Mouse (Mus musculus) embryonic facial prominence, embryonic 12.5 days (tissue): ENCODE data around the gene Tmem184a. TPM values are rescaled to one million over a fixed set of nuclear protein-coding genes. Genes with fewer than 3 reads are reported as not detected.

Experiments used
- ATAC-seq: fragments of 200-750 bp; cut with Nextera tagmentation; 2 replicates; pipeline ENCODE4 v1.8.0; 2017; ENCODE audit not compliant: insufficient number of reproducible peaks, insufficient read depth, low FRiP score, low TSS enrichment
- H3K27ac ChIP-seq: fragments of 300-500 bp; sonication (generic); 2 replicates; pipeline ENCODE4 v1.5.1; 2016; ENCODE audit warnings: mild to moderate bottlenecking
- H3K27me3 ChIP-seq: fragments of 300-500 bp; sonication (generic); 2 replicates; pipeline ENCODE4 v1.6.1; 2016; ENCODE audit warnings: mild to moderate bottlenecking, moderate library complexity
- H3K36me3 ChIP-seq: fragments of 300-500 bp; sonication (generic); 2 replicates; pipeline ENCODE4 v1.6.1; 2016; ENCODE audit warnings: mild to moderate bottlenecking
- H3K4me1 ChIP-seq: fragments of 300-500 bp; sonication (generic); 2 replicates; pipeline ENCODE4 v1.6.1; 2016
- H3K4me2 ChIP-seq: fragments of 300-500 bp; sonication (generic); replicated peaks from 2 replicates; pipeline ENCODE4 v1.6.1; 2016; ENCODE audit warnings: mild to moderate bottlenecking, moderate library complexity
- H3K4me3 ChIP-seq: fragments of 300-500 bp; sonication (generic); 2 replicates; pipeline ENCODE4 v1.5.1; 2016; ENCODE audit warnings: mild to moderate bottlenecking
- H3K9ac ChIP-seq: fragments of 300-500 bp; sonication (generic); 2 replicates; pipeline ENCODE4 v1.6.1; 2016; ENCODE audit warnings: mild to moderate bottlenecking, moderate library complexity
- H3K9me3 ChIP-seq: fragments of 300-500 bp; sonication (generic); 2 replicates; pipeline ENCODE4 v1.6.1; 2016; ENCODE audit warnings: mild to moderate bottlenecking, moderate library complexity
- WGBS: fragments of 180-500 bp; shearing (Covaris S2); methylation state at CpG from one replicate; pipeline ENCODE4 v1.1.7; 2016; 5-methylcytosine and 5-hydroxymethylcytosine counted together
- polyA plus RNA-seq: library from polyadenylated mRNA; unstranded; fragments of >200 nt; fragmentation: Nextera tagmentation; extraction: Ambion mirVana; gene quantifications from 2 replicates; pipeline ENCODE4 v1.2.1, GENCODE M21; 2016

Gene Tmem184a
- polyA plus RNA-seq, 1 experiment from 2014 or later: 1.8 TPM

GRCm38 (mm10) chr5:139812398-139813125, 7.2 kb downstream of the Tmem184a start:
- WGBS: 71% methylated on average over 20 of the region's 20 CpGs
- H3K27ac ChIP-seq: no peak overlapping the region
- H3K4me3 ChIP-seq: no peak overlapping the region
- no peaks in the 10 kb centered on the region for H3K36me3 ChIP-seq
- no peaks in the 10 kb centered on the region for H3K4me1 ChIP-seq
- no peak overlapping the region for H3K9ac ChIP-seq
- no peak for ATAC-seq
- peaks cover 34% of the 10 kb centered on the region for H3K27me3 ChIP-seq
- H3K9me3 ChIP-seq: no peaks in the 10 kb centered on the region
- H3K4me2 ChIP-seq: no peak overlapping the region

- Histone ChIP-seq H3K4me3 (no peak overlapping the region), H3K9ac (no peak overlapping the region), H3K4me1 (no peaks in the 10 kb centered on the region), H3K36me3 (no peaks in the 10 kb centered on the region), H3K27me3 (peaks cover 34% of the 10 kb centered on the region), H3K4me2 (no peak overlapping the region), H3K9me3 (no peaks in the 10 kb centered on the region), H3K27ac (no peak overlapping the region)
- whole genome bisulfite sequencing: 82% methylated on average over 15 of the region's 15 CpGs
- no peak for ATAC-seq
These were observed 7.9 kb downstream of the Tmem184a start for GRCm38 (mm10) chr5:139811677-139812397.

GRCm38 (mm10) chr5:139809397-139809796, 10.3 kb downstream of the Tmem184a start:
- Histone ChIP-seq H3K4me2 (no peak overlapping the region), H3K27me3 (peaks cover 26% of the 10 kb centered on the region), H3K4me1 (no peaks in the 10 kb centered on the region), H3K36me3 (no peaks in the 10 kb centered on the region), H3K27ac (no peak overlapping the region), H3K4me3 (no peak overlapping the region), H3K9ac (no peak overlapping the region), H3K9me3 (no peaks in the 10 kb centered on the region)
- 61% methylated on average over 4 of the region's 4 CpGs for WGBS
- ATAC-seq: no peak

GRCm38 (mm10) chr5:139805924-139806323, 13.8 kb downstream of the Tmem184a start:
- no peaks in the 10 kb centered on the region for H3K27me3 ChIP-seq
- no peak overlapping the region for H3K4me3 ChIP-seq
- 92% methylated on average over 8 of the region's 8 CpGs for WGBS
- ATAC-seq: no peak
- H3K27ac ChIP-seq: no peak overlapping the region
- no peak overlapping the region for H3K9ac ChIP-seq
- H3K4me2 ChIP-seq: no peak overlapping the region
- H3K36me3 ChIP-seq: peaks cover 4% of the 10 kb centered on the region; the same call in 1 of the 2 replicates
- peaks cover 9% of the 10 kb centered on the region for H3K4me1 ChIP-seq
- H3K9me3 ChIP-seq: no peaks in the 10 kb centered on the region

- Histone ChIP-seq H3K27me3 (no peaks in the 10 kb centered on the region), H3K4me1 (peaks cover 9% of the 10 kb centered on the region), H3K9me3 (no peaks in the 10 kb centered on the region), H3K36me3 (peaks cover 17% of the 10 kb centered on the region; the same call in 1 of the 2 replicates), H3K27ac (no peak overlapping the region), H3K4me2 (no peak overlapping the region), H3K9ac (no peak overlapping the region), H3K4me3 (no peak overlapping the region)
- WGBS: 89% methylated on average over 11 of the region's 11 CpGs
- no peak for ATAC-seq
These were observed 15.1 kb downstream of the Tmem184a start for GRCm38 (mm10) chr5:139804573-139805111.

- Histone ChIP-seq H3K4me3 (no peak overlapping the region), H3K36me3 (peaks cover 17% of the 10 kb centered on the region; the same call in 1 of the 2 replicates), H3K9me3 (no peaks in the 10 kb centered on the region), H3K9ac (no peak overlapping the region; the same call in 1 of the 2 replicates), H3K27me3 (no peaks in the 10 kb centered on the region), H3K4me2 (peak overlapping the region; percentile 23; the same call in 1 of the 2 replicates), H3K27ac (0 out of 2 replicates have a peak overlapping the region, but pooled peaks have one; percentile 12), H3K4me1 (peaks cover 9% of the 10 kb centered on the region)
- no peak for ATAC-seq
- 13% methylated on average over 6 of the region's 6 CpGs for WGBS
These were observed 15.6 kb downstream of the Tmem184a start for GRCm38 (mm10) chr5:139804107-139804551.

GRCm38 (mm10) chr5:139803601-139804102, 16.1 kb downstream of the Tmem184a start:
- peak overlapping the region; percentile 23 for H3K4me2 ChIP-seq
- WGBS: 8% methylated on average over 12 of the region's 12 CpGs
- no peaks in the 10 kb centered on the region for H3K9me3 ChIP-seq
- H3K4me1 ChIP-seq: peaks cover 9% of the 10 kb centered on the region
- peaks cover 17% of the 10 kb centered on the region; the same call in 1 of the 2 replicates for H3K36me3 ChIP-seq
- H3K27ac ChIP-seq: 0 out of 2 replicates have a peak overlapping the region, but pooled peaks have one; percentile 12
- no peak; the same call in 1 of the 2 replicates for ATAC-seq
- H3K27me3 ChIP-seq: no peaks in the 10 kb centered on the region
- no peak overlapping the region for H3K9ac ChIP-seq
- no peak overlapping the region for H3K4me3 ChIP-seq

GRCm38 (mm10) chr5:139803165-139803564, 16.6 kb downstream of the Tmem184a start:
- Histone ChIP-seq H3K9ac (no peak overlapping the region), H3K27ac (no peak overlapping the region), H3K4me2 (peak overlapping the region; percentile 23; the same call in 1 of the 2 replicates), H3K4me3 (no peak overlapping the region), H3K4me1 (peaks cover 14% of the 10 kb centered on the region), H3K36me3 (peaks cover 17% of the 10 kb centered on the region; the same call in 1 of the 2 replicates), H3K27me3 (no peaks in the 10 kb centered on the region), H3K9me3 (no peaks in the 10 kb centered on the region)
- ATAC-seq: no peak
- 80% methylated on average over 8 of the region's 8 CpGs for WGBS

- no peak for ATAC-seq
- peaks cover 26% of the 10 kb centered on the region for H3K4me1 ChIP-seq
- H3K4me2 ChIP-seq: no peak overlapping the region
- no peak overlapping the region for H3K9ac ChIP-seq
- H3K36me3 ChIP-seq: peaks cover 17% of the 10 kb centered on the region; the same call in 1 of the 2 replicates
- no peak overlapping the region for H3K27ac ChIP-seq
- H3K27me3 ChIP-seq: no peaks in the 10 kb centered on the region
- WGBS: 89% methylated on average over 10 of the region's 10 CpGs
- no peaks in the 10 kb centered on the region for H3K9me3 ChIP-seq
- H3K4me3 ChIP-seq: no peak overlapping the region
These were observed 17.8 kb downstream of the Tmem184a start for GRCm38 (mm10) chr5:139801880-139802279.

- Histone ChIP-seq H3K4me2 (no peak overlapping the region), H3K9me3 (no peaks in the 10 kb centered on the region), H3K4me3 (no peak overlapping the region), H3K4me1 (peaks cover 33% of the 10 kb centered on the region), H3K27me3 (no peaks in the 10 kb centered on the region), H3K9ac (no peak overlapping the region), H3K36me3 (peaks cover 17% of the 10 kb centered on the region; the same call in 1 of the 2 replicates), H3K27ac (0 out of 2 replicates have a peak overlapping the region, but pooled peaks have one; percentile 9)
- no peak for ATAC-seq
- 91% methylated on average over 8 of the region's 8 CpGs for WGBS
These were observed 18.5 kb downstream of the Tmem184a start for GRCm38 (mm10) chr5:139801231-139801630.

GRCm38 (mm10) chr5:139799801-139800590, 19.7 kb downstream of the Tmem184a start:
- Histone ChIP-seq H3K4me3 (no peak overlapping the region), H3K27ac (no peak overlapping the region), H3K4me2 (no peak overlapping the region), H3K9me3 (no peaks in the 10 kb centered on the region), H3K9ac (no peak overlapping the region), H3K36me3 (peaks cover 17% of the 10 kb centered on the region; the same call in 1 of the 2 replicates), H3K4me1 (peaks cover 37% of the 10 kb centered on the region), H3K27me3 (no peaks in the 10 kb centered on the region)
- WGBS: 91% methylated on average over 33 of the region's 33 CpGs
- ATAC-seq: no peak
